Mouse (Mus musculus) olfactory bulb, adult 2 months (tissue): ENCODE data around the gene Arhgef2.

Source experiments
- CTCF ChIP-seq: fragments of 200-500 bp; IDR thresholded peaks from 2 replicates; pipeline ENCODE4 v1.5.1; 2012; ENCODE audit warnings: low read depth, mild to moderate bottlenecking, low read length, moderate library complexity; ENCODE audit not compliant: insufficient read depth
- POLR2A ChIP-seq: fragments of 200-500 bp; IDR thresholded peaks from 2 replicates; pipeline ENCODE4 v1.6.1; 2012; ENCODE audit warnings: mild to moderate bottlenecking, low read depth, low read length, moderate library complexity; ENCODE audit not compliant: insufficient read depth

- TF ChIP-seq CTCF (no peak), POLR2A (no peak)
Measured at GRCm38 (mm10) chr3:88686734-88687611, 81.2 kb downstream of the Arhgef2 start.
